Mouse (Mus musculus): ENCODE results near the gene Ttc39a.

DNA sequence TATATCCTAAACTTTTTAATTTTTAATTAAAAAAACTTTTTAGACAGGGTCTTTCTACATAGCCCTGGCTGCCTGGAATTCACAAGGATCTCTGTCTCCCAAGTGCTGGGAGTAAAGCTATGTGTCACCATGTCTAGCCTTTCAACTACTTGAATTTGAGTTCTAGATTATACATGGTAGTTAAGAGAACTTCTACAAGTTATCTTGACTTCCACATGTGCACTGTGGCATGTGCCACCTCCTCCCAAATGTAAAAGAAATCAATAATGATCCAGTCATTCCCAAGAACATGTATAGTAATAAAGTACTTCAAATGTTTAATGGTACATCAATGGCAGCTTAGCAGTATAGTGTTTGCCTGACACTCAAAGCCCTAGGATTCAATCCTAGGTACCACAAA lies 61.3 kb downstream of the Ttc39a start:
- TF ChIP-seq CTCF (IDR thresholded peaks at IDR 0.05; ENCODE audit: control insufficient read depth, insufficient read depth, insufficient replicate concordance, low read depth, low read length), result no peak
- TF ChIP-seq POLR2A (IDR thresholded peaks at IDR 0.05; ENCODE audit: control insufficient read depth, low read depth, low read length), result no peak

All from testis, adult 2 months (tissue).